In genomic region chr10:41208860-41209377, GRCm38 (mm10) we compare ENCODE assay signal across 9 mouse cellular contexts.
DNase-seq lines count a peak whose midpoint lies in the region; ATAC-seq and TF ChIP-seq lines count a peak whose summit lies in the region.
"Had no signal": no experiment of that assay in that cellular context is flagged by ENCODE, and none has a peak within 500 bp of the region (broad histone marks: within the 10 kb centered on the region; RNA-seq: fewer than 3 reads in every experiment).

No protein-coding gene starts in this region.

- no peak overlapping the region for H3K27ac ChIP-seq in kidney, postnatal 0 days
- H3K27ac ChIP-seq in intestine, embryonic 16.5 days (ENCODE audit: low read length), result no peak overlapping the region
- peak overlapping the region; percentile 9; the same call in 1 of the 2 replicates for H3K27ac ChIP-seq in neural tube, embryonic 15.5 days (replicated peaks)

- 74% methylated on average over 6 of the region's 6 CpGs for WGBS in kidney, postnatal 0 days
- 64% methylated on average over 6 of the region's 6 CpGs for WGBS in intestine, embryonic 16.5 days
- 56% methylated on average over 6 of the region's 6 CpGs for WGBS in neural tube, embryonic 15.5 days

- H3K4me3 ChIP-seq in kidney, postnatal 0 days (replicated peaks; ENCODE audit: low read depth, low read length), result no peak overlapping the region
- no peak overlapping the region for H3K4me3 ChIP-seq in intestine, embryonic 16.5 days (ENCODE audit: low read length)
- no peak overlapping the region for H3K4me3 ChIP-seq in neural tube, embryonic 15.5 days (replicated peaks)

- no peaks in the 10 kb centered on the region for H3K4me1 ChIP-seq in kidney, postnatal 0 days (replicated peaks; ENCODE audit: insufficient read depth, low read length)
- H3K4me1 ChIP-seq in intestine, embryonic 16.5 days (ENCODE audit: control insufficient read depth, insufficient read depth, low read length), result no peaks in the 10 kb centered on the region
- H3K4me1 ChIP-seq in neural tube, embryonic 15.5 days, result peaks cover 5% of the 10 kb centered on the region; the same call in 1 of the 2 replicates

- no peaks in the 10 kb centered on the region for H3K9me3 ChIP-seq in kidney, postnatal 0 days (replicated peaks; ENCODE audit: low read length)
- H3K9me3 ChIP-seq in intestine, embryonic 16.5 days (ENCODE audit: control insufficient read depth, low read length), result no peaks in the 10 kb centered on the region
- no peaks in the 10 kb centered on the region for H3K9me3 ChIP-seq in neural tube, embryonic 15.5 days (replicated peaks)

- no peaks in the 10 kb centered on the region for H3K36me3 ChIP-seq in kidney, postnatal 0 days (ENCODE audit: insufficient read depth, low read length)
- H3K36me3 ChIP-seq in intestine, embryonic 16.5 days (ENCODE audit: control insufficient read depth, insufficient read depth, low read length), result no peaks in the 10 kb centered on the region
- H3K36me3 ChIP-seq in neural tube, embryonic 15.5 days, result 0 out of 2 replicates have a peak, but pooled peaks cover 4% of the 10 kb centered on the region

- no peak for TF ChIP-seq CTCF in kidney, postnatal 0 days (IDR thresholded peaks at IDR 0.05; ENCODE audit: low read depth)

- H3K9ac ChIP-seq in kidney, postnatal 0 days (ENCODE audit: low read depth, low read length), result no peak overlapping the region
- H3K9ac ChIP-seq in intestine, embryonic 16.5 days (ENCODE audit: low read depth, low read length), result no peak overlapping the region
- H3K9ac ChIP-seq in neural tube, embryonic 15.5 days (replicated peaks), result no peak overlapping the region

- no peak for ATAC-seq in kidney, postnatal 0 days (replicated peaks; ENCODE audit: low FRiP score, low read depth)
- ATAC-seq in intestine, embryonic 16.5 days, result peak; percentile 78
- ATAC-seq in neural tube, embryonic 15.5 days (ENCODE audit: low FRiP score), result peak; percentile 66; the same call in 1 of the 2 replicates

- no peaks in the 10 kb centered on the region for H3K27me3 ChIP-seq in kidney, postnatal 0 days (ENCODE audit: insufficient read depth, low read length)
- H3K27me3 ChIP-seq in intestine, embryonic 16.5 days (replicated peaks; ENCODE audit: control insufficient read depth, insufficient read depth, low read length), result no peaks in the 10 kb centered on the region
- no peaks in the 10 kb centered on the region for H3K27me3 ChIP-seq in neural tube, embryonic 15.5 days (replicated peaks)

- DNase-seq in kidney, postnatal 0 days (ENCODE audit: low spot score), result peak; percentile 45
- DNase-seq in kidney, postnatal 4 days, result no peak
- peak; percentile 62 for DNase-seq in brain, adult 2 months (ENCODE audit: low read depth, low spot score)
- no peak for DNase-seq in urinary bladder, adult 18-20 months (ENCODE audit: low spot score in 2 of 2)
- no peak for DNase-seq in gastrocnemius, postnatal 25 days
- DNase-seq in left cerebral cortex, adult 8-10 months (ENCODE audit: low spot score in 2 of 2), result no peak
- DNase-seq: cerebellum, postnatal 36 days had no signal

- H3K4me2 ChIP-seq in kidney, postnatal 0 days (ENCODE audit: low read length), result no peak overlapping the region
- no peak overlapping the region for H3K4me2 ChIP-seq in intestine, embryonic 16.5 days (ENCODE audit: low read depth, low read length)
- no peak overlapping the region for H3K4me2 ChIP-seq in neural tube, embryonic 15.5 days

Comparison
In these comparisons a context has a peak if more than half of its experiments do, and no peak if none do; other contexts are left out.
1. DNase-seq: peak in kidney, postnatal 0 days (single experiment) and brain, adult 2 months (single experiment); none in kidney, postnatal 4 days (0 of 2), urinary bladder, adult 18-20 months (0 of 2), gastrocnemius, postnatal 25 days (single experiment) and left cerebral cortex, adult 8-10 months (0 of 2).